Mouse (Mus musculus): ENCODE results near the gene Psmb6.

- TF ChIP-seq CTCF (IDR thresholded peaks at IDR 0.05; ENCODE audit: control insufficient read depth, insufficient read depth, insufficient read length), result no peak
- TF ChIP-seq MAX (IDR thresholded peaks at IDR 0.05), result no peak
- TF ChIP-seq USF1 (IDR thresholded peaks at IDR 0.05; ENCODE audit: low read depth), result no peak
- no peak for TF ChIP-seq MYOG (IDR thresholded peaks at IDR 0.05; ENCODE audit: control insufficient read depth, extremely low read depth, insufficient read length)
- no peak for TF ChIP-seq CEBPB (IDR thresholded peaks at IDR 0.05; ENCODE audit: low read depth)
These were observed 28.8 kb downstream of the Psmb6 start for GRCm38 (mm10) chr11:70553940-70554339.

All from C2C12 (cell line).